Mouse (Mus musculus) brain, embryonic 14.5 days (tissue): ENCODE measurements at regions not wholly inside any gene's neighbourhood (a gene's known extent, or its start where the extent isn't known, plus 50 kb on each side); places are given as distances from the start of the nearest gene placed in this dataset.

Source experiments
- CTCF ChIP-seq: fragments of 200-500 bp; IDR thresholded peaks from 2 replicates; pipeline ENCODE4 v1.5.1; 2012; ENCODE audit warnings: inconsistent platforms, mild to moderate bottlenecking, moderate library complexity, borderline replicate concordance; ENCODE audit not compliant: insufficient read depth, insufficient read length; ENCODE audit errors: extremely low read depth
- POLR2A ChIP-seq: fragments of 200-500 bp; IDR thresholded peaks from 2 replicates; pipeline ENCODE4 v1.6.1; 2012; ENCODE audit warnings: mild to moderate bottlenecking, inconsistent platforms, borderline replicate concordance; ENCODE audit not compliant: poor library complexity, insufficient read depth, insufficient read length, severe bottlenecking; ENCODE audit errors: extremely low read depth

- TF ChIP-seq POLR2A (no peak), CTCF (no peak)
Observed at GRCm38 (mm10) chr10:19105231-19105681, 89.8 kb upstream of the Tnfaip3 start.
